Mouse (Mus musculus): ENCODE data around the gene Actn4. TPM values are rescaled to one million over a fixed set of nuclear protein-coding genes. Genes with fewer than 3 reads are reported as not detected.
A peak's percentile ranks its signal among the peaks of the same experiment; 100 is the strongest.

Actn4 gene
- 100 to 1,000 TPM; 196 to 199 TPM for total RNA-seq (2021)
- long read RNA-seq, experiment 1, transcript Actn4-201 (21 exons, 3,877 nt) = major isoform, 36 of 244 reads
- long read RNA-seq, experiment 1, partial matches to known transcripts = 19 of 244 reads
- long read RNA-seq, experiment 1, other reads (novel, unspliced or antisense) = 189 of 244 reads
- long read RNA-seq, experiment 2, transcript Actn4-201 (21 exons, 3,877 nt) = major isoform, 34 of 194 reads
- long read RNA-seq, experiment 2, partial matches to known transcripts = 21 of 194 reads
- long read RNA-seq, experiment 2, other reads (novel, unspliced or antisense) = 138 of 194 reads

DNA sequence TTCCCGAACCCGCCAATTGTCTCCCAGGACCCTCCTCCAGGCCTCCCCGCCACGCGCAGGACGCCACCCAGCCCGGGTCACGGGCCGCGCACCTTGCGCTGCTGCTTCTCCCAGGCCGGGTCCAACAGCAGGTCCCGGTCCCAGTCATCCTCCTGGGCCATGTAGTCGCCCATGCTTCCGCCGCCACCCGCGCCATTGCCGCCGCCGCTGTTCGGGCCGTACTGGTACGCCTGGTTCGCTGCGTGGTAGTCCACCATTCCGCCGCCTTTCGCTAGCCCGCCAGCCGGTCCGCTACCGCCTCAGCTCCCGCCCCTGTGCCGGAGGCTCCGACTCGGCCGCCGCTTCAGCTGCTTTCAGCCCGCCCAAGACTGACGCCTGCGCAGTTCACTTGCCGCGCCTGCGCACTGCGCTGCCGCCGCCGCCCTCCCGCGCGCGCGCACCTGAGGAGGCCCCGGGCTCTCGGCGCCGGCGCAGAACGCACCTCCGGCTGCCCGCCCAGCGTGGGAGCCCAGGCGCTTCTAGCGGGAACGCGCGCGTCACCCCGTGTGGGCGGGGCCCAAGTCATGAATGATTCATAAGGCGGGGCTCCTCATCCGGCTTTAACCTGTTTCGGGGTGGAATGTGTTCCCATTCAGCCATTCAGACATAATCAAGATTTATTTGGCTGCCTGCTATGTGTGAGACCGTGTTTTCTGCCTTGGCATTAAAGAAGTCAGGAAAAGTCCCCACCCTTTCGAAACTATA is at the start of gene Actn4:
TSS of gene Actn4 (minus strand) at position 414 of the 744 bp plus-strand sequence.
- intact Hi-C loops (cut with DNase I) = loop anchor here (2.0 to 5.0 kb wide), 3 partner anchors 39 to 165 kb away; partner anchors contain the start of gene Ech1
- peak within 1 kb of the TSS; percentile 100 for H3K4me3 ChIP-seq
- no peak for TF ChIP-seq CTCF (IDR thresholded peaks at IDR 0.05)
- peak; percentile 99 for DNase-seq (ENCODE audit: extremely low spot score in 1 of 2, low spot score in 2 of 2)
- peak within 1 kb of the TSS; percentile 89 for H3K27ac ChIP-seq

DNA sequence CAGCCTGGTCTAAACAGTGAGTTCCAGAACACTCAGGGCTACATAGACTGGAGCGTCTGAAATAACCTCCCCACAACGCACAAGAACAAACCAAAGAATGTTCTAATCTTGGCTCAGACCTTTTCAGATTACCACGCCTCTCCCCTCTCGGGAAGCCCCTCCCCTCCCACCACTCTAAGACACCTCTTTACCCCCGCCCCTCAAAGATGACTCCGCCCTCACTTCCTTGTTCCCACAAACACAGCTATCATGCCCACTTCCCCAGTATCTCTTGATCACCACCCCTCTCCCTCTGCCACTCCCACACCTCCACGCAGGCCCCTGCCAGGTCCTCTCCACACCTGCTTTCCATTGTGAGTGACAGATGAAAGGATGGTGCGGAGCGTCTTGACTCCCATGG is 46.6 kb upstream of the Actn4 start:
- intact Hi-C loops (cut with DNase I) = no loop called here
- TF ChIP-seq CTCF (IDR thresholded peaks at IDR 0.05) = no peak

DNA sequence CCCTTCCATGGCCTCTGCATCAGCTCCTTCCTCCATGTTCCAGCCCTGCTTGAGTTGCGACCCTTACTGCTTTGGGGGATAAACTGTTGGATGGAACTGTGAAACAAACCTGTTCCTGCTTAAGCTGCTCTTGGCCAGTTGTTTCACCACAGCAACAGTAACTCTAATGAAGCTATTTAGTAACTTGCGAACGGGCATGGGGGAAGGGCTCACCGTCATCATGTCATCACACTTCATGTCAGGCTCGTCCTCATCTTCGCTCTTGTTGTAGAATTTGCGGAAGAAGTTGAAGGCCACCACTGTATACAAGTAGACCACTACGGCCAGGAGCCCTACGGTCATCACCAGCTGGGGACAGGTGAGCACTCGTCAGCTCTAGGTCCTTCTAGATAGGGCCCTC is 46.0 kb upstream of the Actn4 start:
- intact Hi-C loops (cut with DNase I) = no loop called here
- no peak overlapping the region for H3K27ac ChIP-seq
- H3K4me3 ChIP-seq = no peak overlapping the region
- DNase-seq (ENCODE audit: extremely low spot score in 1 of 2, low spot score in 2 of 2) = no peak
- no peak for TF ChIP-seq CTCF (IDR thresholded peaks at IDR 0.05)

More for the DNA sequence above, 46.6 kb upstream of the Actn4 start:
- Histone ChIP-seq H3K27ac (no peak overlapping the region), H3K4me3 (no peak overlapping the region)
- no peak for DNase-seq (ENCODE audit: extremely low spot score in 1 of 2, low spot score in 2 of 2)

DNA sequence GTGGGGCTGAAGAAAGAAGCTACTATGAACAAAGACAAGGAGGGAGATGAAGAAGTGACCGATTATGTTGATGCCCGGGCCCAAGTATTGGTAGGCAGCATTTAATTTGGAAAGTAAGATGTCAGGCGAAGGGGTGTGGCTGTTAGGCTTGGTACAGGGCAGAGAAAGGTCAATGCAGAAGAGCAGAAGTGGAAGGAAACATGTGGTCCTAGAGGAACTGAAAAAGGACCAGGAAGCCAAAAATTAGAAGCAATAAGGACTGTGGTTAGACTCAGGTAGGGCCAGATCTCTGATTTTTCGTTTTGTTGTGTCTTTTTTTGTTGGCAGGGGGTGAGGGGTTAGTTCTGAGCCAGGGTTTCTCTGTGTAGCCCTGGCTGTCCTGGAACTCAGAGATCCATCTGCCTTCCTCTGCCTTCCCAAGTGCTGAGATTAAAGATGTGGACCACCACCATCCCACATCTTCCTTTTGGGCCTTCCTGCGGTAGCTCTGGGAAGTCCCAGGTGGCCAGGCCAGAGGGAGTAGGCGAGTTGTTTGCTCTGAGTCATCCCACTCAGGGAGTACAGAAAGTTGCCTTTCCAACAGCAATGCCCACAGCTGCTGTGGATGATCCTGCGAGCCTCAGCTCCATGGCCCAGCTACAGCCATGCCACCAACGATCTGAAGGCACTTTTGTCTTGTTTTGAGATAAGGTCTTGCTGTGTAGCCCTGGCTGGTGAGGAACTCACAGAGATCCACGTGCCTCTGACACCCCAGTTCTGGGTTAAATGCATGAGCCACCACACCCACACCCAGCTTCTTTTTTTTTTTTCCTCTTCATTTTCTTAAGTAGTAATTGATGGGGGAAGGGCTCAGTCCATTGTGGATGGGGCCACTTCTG is 45.3 kb upstream of the Actn4 start:
- no peak for TF ChIP-seq CTCF (IDR thresholded peaks at IDR 0.05)

DNA sequence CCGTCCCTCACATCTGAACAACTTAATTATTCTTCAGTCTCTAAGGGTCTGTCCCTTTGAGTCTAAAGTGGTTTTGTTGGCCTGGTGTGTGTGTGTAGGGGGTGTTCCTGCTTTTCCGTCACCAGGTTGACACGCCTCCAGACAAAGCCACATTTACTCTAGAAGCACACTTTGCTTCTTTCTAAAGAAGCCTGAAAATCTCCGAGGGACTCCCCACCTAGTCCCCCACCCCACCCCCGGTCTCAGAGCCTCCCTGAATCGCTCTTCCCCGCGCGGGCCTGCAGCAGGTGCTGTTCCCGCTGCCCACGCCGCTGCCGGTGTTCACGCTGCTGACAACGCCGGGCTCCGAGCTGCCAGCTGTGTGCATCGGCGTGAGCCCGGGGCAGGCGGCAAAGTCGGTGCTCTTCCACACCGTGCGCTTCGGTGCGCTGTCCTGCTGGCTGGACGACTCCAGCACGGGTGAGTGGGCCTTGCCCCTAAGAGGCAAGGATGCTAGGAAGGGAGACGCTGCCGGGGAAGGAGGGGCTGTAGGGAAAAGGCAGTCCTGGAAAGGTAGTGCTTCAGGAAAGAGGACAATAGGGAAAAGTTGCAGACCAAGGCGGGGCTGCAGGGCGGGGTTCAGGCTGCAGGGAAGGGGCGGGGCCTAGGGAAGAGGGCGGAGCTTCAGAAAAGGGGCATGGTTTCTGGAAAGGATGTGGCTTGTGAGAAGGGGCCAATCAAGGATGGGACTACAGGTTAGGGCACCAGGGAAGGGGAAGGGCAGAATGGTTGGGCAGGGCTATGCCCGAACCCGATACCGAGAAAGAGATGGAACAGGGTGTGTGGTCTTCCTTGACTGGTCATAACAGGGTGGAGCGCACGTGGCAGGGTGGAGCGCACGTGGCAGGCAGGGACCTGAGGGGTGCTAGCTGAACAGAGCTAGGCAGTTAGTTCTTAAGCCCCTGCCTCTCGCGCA is 38.8 kb upstream of the Actn4 start:
- DNase-seq (ENCODE audit: extremely low spot score in 1 of 2, low spot score in 2 of 2) = peak; percentile 32 to 35
- intact Hi-C loops (cut with DNase I) = no loop called here
- no peak for TF ChIP-seq CTCF (IDR thresholded peaks at IDR 0.05)
- Histone ChIP-seq H3K4me3 (peak overlapping the region; percentile 21), H3K27ac (no peak overlapping the region)

More for the DNA sequence above, 45.3 kb upstream of the Actn4 start:
- no peak overlapping the region for H3K27ac ChIP-seq
- intact Hi-C loops (cut with DNase I) = no loop called here
- H3K4me3 ChIP-seq = no peak overlapping the region
- DNase-seq (ENCODE audit: extremely low spot score in 1 of 2, low spot score in 2 of 2) = no peak

DNA sequence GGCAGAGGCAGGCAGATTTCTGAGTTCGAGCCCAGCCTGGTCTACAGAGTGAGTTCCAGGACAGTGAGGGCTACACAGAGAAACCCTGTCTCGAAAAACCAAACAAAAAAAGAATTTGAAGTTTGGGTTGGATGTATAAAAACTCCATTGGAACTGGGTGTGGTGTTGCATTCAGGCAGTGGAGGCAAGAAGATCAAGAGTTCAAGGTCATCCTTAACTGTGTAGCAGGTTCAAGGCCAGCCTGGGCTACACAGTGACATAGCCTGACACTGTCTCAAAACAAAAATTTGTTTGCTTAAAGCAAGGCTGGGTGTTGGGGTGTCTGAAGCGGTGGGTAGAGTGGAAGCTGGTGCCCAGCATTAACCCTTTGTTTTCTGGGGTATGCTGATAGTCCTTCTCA is 31.3 kb upstream of the Actn4 start:
- TF ChIP-seq CTCF (IDR thresholded peaks at IDR 0.05) = no peak
- no peak for DNase-seq (ENCODE audit: extremely low spot score in 1 of 2, low spot score in 2 of 2)
- Histone ChIP-seq H3K27ac (no peak overlapping the region), H3K4me3 (no peak overlapping the region)
- intact Hi-C loops (cut with DNase I) = no loop called here

DNA sequence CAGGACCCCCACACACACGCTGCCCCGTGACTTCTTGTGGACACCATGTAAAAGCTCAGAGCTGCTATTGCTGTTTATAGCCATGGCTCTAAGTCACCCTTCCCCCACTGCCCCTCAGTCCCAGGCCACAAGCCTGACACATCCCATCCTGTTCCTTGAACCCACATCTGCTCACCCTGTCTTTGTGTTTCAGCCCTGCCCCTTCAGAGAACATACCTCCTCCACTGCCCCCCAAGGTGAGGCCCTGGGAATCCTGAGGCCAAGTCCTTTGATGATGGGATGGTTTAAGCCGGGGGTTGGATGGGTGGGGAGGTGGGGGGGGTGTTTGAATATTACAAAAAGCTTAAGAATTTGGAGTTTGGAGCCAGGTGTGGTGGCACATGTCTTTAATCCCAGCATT is 30.9 kb upstream of the Actn4 start:
- no peak for TF ChIP-seq CTCF (IDR thresholded peaks at IDR 0.05)
- DNase-seq (ENCODE audit: extremely low spot score in 1 of 2, low spot score in 2 of 2) = no peak
- H3K4me3 ChIP-seq = no peak overlapping the region
- no peak overlapping the region for H3K27ac ChIP-seq
- intact Hi-C loops (cut with DNase I) = no loop called here

DNA sequence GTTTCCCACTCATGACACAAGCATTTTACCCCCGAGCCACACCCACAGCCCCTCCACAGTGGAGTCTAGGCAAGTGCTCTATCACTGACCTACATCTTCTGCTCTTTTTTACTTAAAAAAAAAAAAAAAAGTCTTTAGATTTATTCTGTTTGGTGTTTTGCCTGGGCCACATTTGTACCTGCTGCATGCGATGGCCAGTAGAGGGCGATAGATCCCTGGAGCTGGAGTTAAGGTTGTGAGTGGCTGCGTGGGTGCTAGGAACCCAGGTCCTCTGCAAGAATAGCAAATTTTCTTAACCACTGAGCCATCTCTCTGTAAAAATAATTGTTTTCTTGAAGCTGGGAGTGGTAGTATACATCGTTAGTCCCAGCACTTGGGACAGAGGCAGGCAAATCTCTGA is 29.5 kb upstream of the Actn4 start:
- no peak for DNase-seq (ENCODE audit: extremely low spot score in 1 of 2, low spot score in 2 of 2)
- TF ChIP-seq CTCF (IDR thresholded peaks at IDR 0.05) = peak; percentile 41
- intact Hi-C loops (cut with DNase I) = no loop called here
- H3K4me3 ChIP-seq = no peak overlapping the region
- H3K27ac ChIP-seq = no peak overlapping the region

DNA sequence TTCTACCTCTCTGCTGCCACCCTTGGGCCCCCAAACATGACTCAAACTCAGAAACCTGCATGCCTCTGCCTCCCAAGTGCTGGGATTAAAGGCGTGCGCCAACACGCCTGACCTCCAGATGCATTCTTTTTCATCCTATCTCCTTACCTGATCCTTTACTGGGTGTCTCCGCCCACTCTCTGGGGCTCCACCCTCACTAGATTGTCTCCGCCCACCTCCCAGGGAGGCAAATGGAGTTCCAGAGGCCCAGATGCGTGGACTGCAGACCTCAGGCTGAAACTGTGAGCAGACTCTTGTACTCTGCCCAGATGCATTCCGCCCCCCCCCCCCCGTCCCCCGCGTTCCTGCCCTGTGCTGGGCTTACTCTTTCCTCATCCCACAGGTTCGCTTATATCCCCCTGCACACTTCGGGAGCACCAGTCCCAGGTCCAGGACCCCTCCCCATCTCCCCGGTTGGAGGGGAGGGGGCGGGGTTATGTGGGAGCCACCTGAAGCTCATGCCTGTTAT is 28.7 kb upstream of the Actn4 start:
- H3K27ac ChIP-seq = no peak overlapping the region
- TF ChIP-seq CTCF (IDR thresholded peaks at IDR 0.05) = no peak
- intact Hi-C loops (cut with DNase I) = no loop called here
- H3K4me3 ChIP-seq = no peak overlapping the region
- DNase-seq (ENCODE audit: extremely low spot score in 1 of 2, low spot score in 2 of 2) = no peak

DNA sequence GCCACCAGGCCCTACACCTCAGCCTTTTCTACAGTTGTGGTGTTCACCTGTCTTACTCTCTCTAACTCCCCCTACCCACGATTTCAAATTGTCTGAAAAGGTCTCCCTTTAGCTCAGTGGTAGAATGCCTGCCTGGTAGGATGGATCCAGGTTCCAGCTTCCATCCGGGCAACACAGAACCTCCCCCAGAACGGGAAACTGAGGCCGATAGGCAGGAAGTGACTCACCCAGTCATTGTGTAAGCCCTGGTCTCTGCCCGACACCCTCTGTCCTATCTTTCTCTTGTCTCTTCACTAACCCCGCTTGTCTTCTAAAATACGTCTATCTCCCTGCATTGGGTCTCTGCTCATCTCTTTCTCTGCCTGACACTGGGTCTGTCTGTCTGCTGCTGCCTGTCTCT is 23.1 kb upstream of the Actn4 start:
- intact Hi-C loops (cut with DNase I) = no loop called here
- no peak for TF ChIP-seq CTCF (IDR thresholded peaks at IDR 0.05)
- H3K4me3 ChIP-seq = no peak overlapping the region
- H3K27ac ChIP-seq = no peak overlapping the region
- no peak for DNase-seq (ENCODE audit: extremely low spot score in 1 of 2, low spot score in 2 of 2)

DNA sequence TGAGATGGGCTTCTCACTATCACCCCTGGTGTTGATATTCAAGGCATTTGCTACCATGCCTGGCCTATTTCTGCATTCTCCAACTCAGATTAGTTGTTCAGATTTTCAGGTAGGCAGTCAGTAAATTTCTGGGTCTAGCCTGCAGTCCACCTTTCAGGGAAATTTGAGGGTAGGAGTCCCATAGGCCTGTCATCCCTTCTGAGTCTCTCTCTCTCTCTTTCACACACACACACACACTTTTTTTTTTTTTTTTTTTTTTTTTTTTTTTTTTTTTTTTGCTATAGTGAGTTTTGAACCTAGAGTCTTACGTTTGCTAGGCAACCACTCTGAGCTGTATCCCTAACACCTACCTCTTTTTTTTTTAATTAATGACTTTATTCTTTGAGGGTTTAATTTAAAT is 22.3 kb upstream of the Actn4 start:
- no peak for TF ChIP-seq CTCF (IDR thresholded peaks at IDR 0.05)
- DNase-seq (ENCODE audit: extremely low spot score in 1 of 2, low spot score in 2 of 2) = no peak
- Histone ChIP-seq H3K4me3 (no peak overlapping the region), H3K27ac (no peak overlapping the region)
- intact Hi-C loops (cut with DNase I) = no loop called here

All from left cerebral cortex, adult 2 months (tissue).